Mouse (Mus musculus) gonadal fat pad, adult 2 months (tissue): ENCODE results near the gene Mesp1. TPM values are rescaled to one million over a fixed set of nuclear protein-coding genes. Genes with fewer than 3 reads are reported as not detected.

ENCODE experiments used
- DNase-seq: peaks from one replicate; pipeline ENCODE4 v3.0.0-alpha.2; 2012; ENCODE audit warnings: low read depth
- polyA plus RNA-seq: library from polyadenylated mRNA; depleted of rRNA; stranded (reverse); fragments of >200 nt; gene quantifications from 2 replicates; pipeline ENCODE4 v1.2.3, GENCODE M21; 2012; rRNA removed

Gene Mesp1
- polyA plus RNA-seq, 1 experiment: 0.55 TPM

GRCm38 (mm10) chr7:79742277-79742658, 51.3 kb downstream of the Mesp1 start:
- DNase-seq: no peak

Other genes with a start within 250 kb of the Mesp1 start
- 272 and 356 TPM in 2 replicates for gene Rhcg, start 176.1 kb downstream of the Mesp1 start, polyA plus RNA-seq
- 0.20 and 0.34 TPM in 2 replicates for gene Ticrr, start 133.6 kb downstream of the Mesp1 start, polyA plus RNA-seq
- 2.5 and 3.3 TPM in 2 replicates for gene Kif7, start 78.1 kb downstream of the Mesp1 start, polyA plus RNA-seq
- 1,005 and 1,059 TPM in 2 replicates for gene Plin1, start 60.9 kb downstream of the Mesp1 start, polyA plus RNA-seq
- gene Pex11a, start 50.7 kb downstream of the Mesp1 start, polyA plus RNA-seq: 34.3 and 44.7 TPM in 2 replicates
- 3.9 and 6.7 TPM in 2 replicates for gene Wdr93, start 50.6 kb downstream of the Mesp1 start, polyA plus RNA-seq
- 1.6 and 2.1 TPM in 2 replicates for gene Mesp2, start 16.9 kb upstream of the Mesp1 start, polyA plus RNA-seq
- gene Anpep, start 67.3 kb upstream of the Mesp1 start, polyA plus RNA-seq: 17.6 and 22.7 TPM in 2 replicates
- 14.3 and 15.7 TPM in 2 replicates for gene Ap3s2, start 126.9 kb upstream of the Mesp1 start, polyA plus RNA-seq
- gene Arpin, start 141.6 kb upstream of the Mesp1 start, polyA plus RNA-seq: 10.7 and 13.5 TPM in 2 replicates
- gene Zfp710, start 231.0 kb upstream of the Mesp1 start, polyA plus RNA-seq: 25.4 and 27.7 TPM in 2 replicates